Mouse (Mus musculus) myocyte (in vitro differentiated cells): Measurements from ENCODE around the gene Agbl3. TPM values are rescaled to one million over a fixed set of nuclear protein-coding genes. Genes with fewer than 3 reads are reported as not detected.
A peak's percentile ranks its signal among the peaks of the same experiment; 100 is the strongest.

Source experiments
- H3K27me3 ChIP-seq: one replicate; pipeline ENCODE4 v1.6.1; 2011; ENCODE audit not compliant: control insufficient read depth, insufficient read depth, insufficient read length
- H3K36me3 ChIP-seq: one replicate; pipeline ENCODE4 v1.6.1; 2011; ENCODE audit not compliant: control insufficient read depth, insufficient read depth
- H3K4me2 ChIP-seq: one replicate; pipeline ENCODE4 v1.6.1; 2011; ENCODE audit warnings: low read depth, control low read depth
- H3K4me3 ChIP-seq: one replicate; pipeline ENCODE4 v1.5.1; 2011; ENCODE audit warnings: mild to moderate bottlenecking, control low read depth, moderate library complexity
- H3K79me2 ChIP-seq: one replicate; pipeline ENCODE4 v1.6.1; 2011; ENCODE audit not compliant: control insufficient read depth, insufficient read depth
- H3ac ChIP-seq: one replicate; pipeline ENCODE4 v1.6.1; 2011; ENCODE audit not compliant: control insufficient read depth, insufficient read length
- CEBPB ChIP-seq: IDR thresholded peaks from 2 replicates; pipeline ENCODE4 v1.6.1; 2011; ENCODE audit warnings: mild to moderate bottlenecking, moderate library complexity; ENCODE audit not compliant: poor library complexity, insufficient read depth, severe bottlenecking
- E2F4 ChIP-seq: IDR thresholded peaks from one replicate; pipeline ENCODE4 v1.6.1; 2011; ENCODE audit warnings: mild to moderate bottlenecking, control low read depth, moderate library complexity; ENCODE audit not compliant: insufficient read depth
- MAX ChIP-seq: IDR thresholded peaks from one replicate; pipeline ENCODE4 v1.6.1; 2011; ENCODE audit warnings: low read depth, mild to moderate bottlenecking, control low read depth
- MYOD1 ChIP-seq, 3 experiments: IDR thresholded peaks; one replicate each; pipeline ENCODE4 v1.6.1; 2011; ENCODE audit warnings: control low read depth in 2 of 3, low read depth in 2 of 3, mild to moderate bottlenecking in 2 of 3, moderate library complexity in 1 of 3; ENCODE audit not compliant: insufficient read length in 2 of 3, control insufficient read depth in 1 of 3
- MYOG ChIP-seq, 3 experiments: IDR thresholded peaks; one replicate each; pipeline ENCODE4 v1.6.1; 2011; ENCODE audit warnings: control low read depth in 2 of 3, low read depth in 2 of 3, mild to moderate bottlenecking in 2 of 3; ENCODE audit not compliant: insufficient read length in 2 of 3, control insufficient read depth in 1 of 3, insufficient read depth in 1 of 3
- POLR2A ChIP-seq: IDR thresholded peaks from one replicate; pipeline ENCODE4 v1.6.1; 2011; ENCODE audit warnings: low read depth, mild to moderate bottlenecking, control low read depth, moderate library complexity; ENCODE audit not compliant: insufficient read length
- POLR2AphosphoS2 ChIP-seq: IDR thresholded peaks from one replicate; pipeline ENCODE4 v1.6.1; 2011; ENCODE audit warnings: low read depth, control low read depth; ENCODE audit not compliant: insufficient read length
- REST ChIP-seq: IDR thresholded peaks from one replicate; pipeline ENCODE4 v1.6.1; 2011; ENCODE audit warnings: mild to moderate bottlenecking, control low read depth, moderate library complexity; ENCODE audit not compliant: insufficient read depth, insufficient read length
- SRF ChIP-seq: IDR thresholded peaks from one replicate; pipeline ENCODE4 v1.6.1; 2011; ENCODE audit warnings: low read depth; ENCODE audit not compliant: control insufficient read depth, insufficient read length
- TCF12 ChIP-seq: IDR thresholded peaks from one replicate; pipeline ENCODE4 v1.6.1; 2011; ENCODE audit warnings: mild to moderate bottlenecking, control low read depth; ENCODE audit not compliant: poor library complexity, insufficient read depth, severe bottlenecking
- TCF3 ChIP-seq: IDR thresholded peaks from one replicate; pipeline ENCODE4 v1.6.1; 2011; ENCODE audit warnings: low read depth, control low read depth; ENCODE audit not compliant: insufficient read length
- USF1 ChIP-seq: IDR thresholded peaks from one replicate; pipeline ENCODE4 v1.6.1; 2011; ENCODE audit warnings: low read depth, mild to moderate bottlenecking, control low read depth, moderate library complexity
- polyA plus RNA-seq: library from polyadenylated mRNA; unstranded; fragments of >200 nt; fragmentation: generic; extraction: Trizol; gene quantifications from one replicate; pipeline ENCODE4 v1.2.1, GENCODE M21; 2012; ENCODE audit warnings: missing spikeins

The Agbl3 gene
- polyA plus RNA-seq, 1 experiment, result 3.6 TPM

DNA sequence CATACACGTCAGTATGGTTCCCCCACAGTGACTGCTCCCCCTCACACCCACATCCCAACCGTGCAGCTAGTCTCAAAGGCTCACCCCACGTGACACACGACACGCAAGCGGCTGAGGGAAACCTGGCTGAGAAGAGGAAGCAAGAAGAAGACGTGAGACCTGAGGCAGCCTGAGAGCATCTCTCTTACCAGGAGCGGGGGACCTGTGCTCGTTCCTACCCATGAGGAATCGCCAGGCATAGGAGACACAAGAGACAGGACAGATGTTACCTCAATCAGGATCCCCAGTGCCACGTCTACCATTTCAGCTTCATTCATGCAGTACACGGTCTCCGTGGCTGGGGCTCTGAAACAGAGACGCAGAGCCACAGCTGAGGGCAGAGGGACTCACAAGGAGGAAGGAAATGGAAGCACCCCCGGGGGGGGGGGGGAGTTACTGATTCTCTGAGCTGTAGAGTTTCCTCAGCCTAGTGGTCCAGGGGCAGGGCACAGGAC lies 95.1 kb downstream of the Agbl3 start:
- H3ac ChIP-seq, result no peak overlapping the region
- peaks cover 7% of the 10 kb centered on the region for H3K36me3 ChIP-seq
- TF ChIP-seq CEBPB (no peak), MYOG (IDR thresholded peaks at IDR 0.05; ENCODE audit: control insufficient read depth in 1 of 3, insufficient read depth in 1 of 3, insufficient read length in 2 of 3, low read depth in 2 of 3) (no peak), POLR2AphosphoS2 (peak; percentile 48)
- H3K4me3 ChIP-seq, result no peak overlapping the region
- no peaks in the 10 kb centered on the region for H3K27me3 ChIP-seq
- H3K79me2 ChIP-seq, result peaks cover 15% of the 10 kb centered on the region
- no peak overlapping the region for H3K4me2 ChIP-seq

DNA sequence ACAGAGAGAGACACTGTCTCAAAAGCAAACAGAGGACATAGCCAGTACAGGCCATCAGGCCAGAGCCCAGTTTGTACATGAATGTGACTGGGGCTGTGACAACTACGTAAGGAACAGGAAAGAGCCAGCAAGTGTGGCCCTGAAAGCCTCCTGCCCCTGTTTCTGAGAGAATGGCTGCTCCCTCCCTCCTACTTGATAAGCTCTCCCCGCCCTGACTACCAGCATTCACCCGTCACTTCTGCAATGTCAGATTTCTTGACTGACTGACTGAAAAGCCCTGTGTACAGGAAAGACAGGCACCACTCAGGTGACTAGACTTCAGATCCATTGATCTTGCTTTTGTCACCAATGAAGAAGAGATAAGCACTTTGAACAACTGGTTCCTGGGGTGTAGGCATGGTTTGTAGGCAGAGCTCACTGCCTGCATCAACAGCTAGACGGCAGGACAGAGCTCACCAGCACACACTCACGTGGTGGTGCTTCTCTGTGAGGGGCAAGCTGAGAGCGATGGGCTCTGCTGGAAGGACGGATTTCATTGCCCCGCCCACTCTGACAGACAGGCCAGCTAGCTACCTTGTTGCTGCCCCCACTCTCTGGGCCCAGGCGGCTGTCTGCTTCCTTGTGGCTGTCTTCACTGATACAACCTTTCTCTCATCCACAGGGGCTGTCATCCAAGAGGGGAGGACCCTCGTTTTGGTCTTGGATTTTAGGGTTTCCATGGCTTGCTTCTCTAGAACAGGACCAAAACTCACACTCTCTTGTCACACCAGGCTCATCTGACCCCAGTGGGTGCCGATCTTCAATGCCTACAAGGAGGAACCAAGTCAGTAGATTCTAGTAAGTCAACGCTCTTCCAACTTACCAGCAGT lies 96.0 kb downstream of the Agbl3 start:
- Histone ChIP-seq H3K27me3 (no peaks in the 10 kb centered on the region), H3K4me2 (peak overlapping the region; percentile 87), H3K79me2 (peaks cover 15% of the 10 kb centered on the region), H3K36me3 (peaks cover 7% of the 10 kb centered on the region), H3ac (no peak overlapping the region), H3K4me3 (peak overlapping the region; percentile 67)
- TF ChIP-seq TCF12 (no peak), MYOD1 (IDR thresholded peaks at IDR 0.05; ENCODE audit: control insufficient read depth in 1 of 3, insufficient read length in 2 of 3, low read depth in 2 of 3) (no peak), POLR2A (peak; percentile 27), CEBPB (no peak), POLR2AphosphoS2 (no peak)

DNA sequence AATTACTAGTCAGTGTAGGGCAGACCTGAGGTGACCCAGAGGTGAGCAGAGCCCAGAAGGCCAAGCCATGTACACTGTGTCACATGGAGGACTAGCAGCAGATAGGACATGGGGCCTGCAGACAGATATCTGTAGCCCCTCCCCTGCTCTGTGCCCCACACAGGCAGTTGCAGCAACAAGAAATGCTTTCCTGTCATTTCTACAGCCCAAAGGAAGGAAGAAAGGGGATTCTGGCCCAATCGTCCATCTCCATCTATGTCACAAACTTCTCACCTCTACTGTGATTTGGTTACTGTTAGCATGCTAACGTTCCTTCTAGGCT lies 96.6 kb downstream of the Agbl3 start:
- TF ChIP-seq POLR2A (peak; percentile 12), MYOD1 (IDR thresholded peaks at IDR 0.05; ENCODE audit: control insufficient read depth in 1 of 3, insufficient read length in 2 of 3, low read depth in 2 of 3) (no peak), POLR2AphosphoS2 (peak; percentile 16), MAX (no peak)
- Histone ChIP-seq H3K4me2 (peak overlapping the region; percentile 87), H3ac (no peak overlapping the region), H3K27me3 (no peaks in the 10 kb centered on the region), H3K36me3 (peaks cover 7% of the 10 kb centered on the region), H3K79me2 (peaks cover 15% of the 10 kb centered on the region), H3K4me3 (peak overlapping the region; percentile 67)

DNA sequence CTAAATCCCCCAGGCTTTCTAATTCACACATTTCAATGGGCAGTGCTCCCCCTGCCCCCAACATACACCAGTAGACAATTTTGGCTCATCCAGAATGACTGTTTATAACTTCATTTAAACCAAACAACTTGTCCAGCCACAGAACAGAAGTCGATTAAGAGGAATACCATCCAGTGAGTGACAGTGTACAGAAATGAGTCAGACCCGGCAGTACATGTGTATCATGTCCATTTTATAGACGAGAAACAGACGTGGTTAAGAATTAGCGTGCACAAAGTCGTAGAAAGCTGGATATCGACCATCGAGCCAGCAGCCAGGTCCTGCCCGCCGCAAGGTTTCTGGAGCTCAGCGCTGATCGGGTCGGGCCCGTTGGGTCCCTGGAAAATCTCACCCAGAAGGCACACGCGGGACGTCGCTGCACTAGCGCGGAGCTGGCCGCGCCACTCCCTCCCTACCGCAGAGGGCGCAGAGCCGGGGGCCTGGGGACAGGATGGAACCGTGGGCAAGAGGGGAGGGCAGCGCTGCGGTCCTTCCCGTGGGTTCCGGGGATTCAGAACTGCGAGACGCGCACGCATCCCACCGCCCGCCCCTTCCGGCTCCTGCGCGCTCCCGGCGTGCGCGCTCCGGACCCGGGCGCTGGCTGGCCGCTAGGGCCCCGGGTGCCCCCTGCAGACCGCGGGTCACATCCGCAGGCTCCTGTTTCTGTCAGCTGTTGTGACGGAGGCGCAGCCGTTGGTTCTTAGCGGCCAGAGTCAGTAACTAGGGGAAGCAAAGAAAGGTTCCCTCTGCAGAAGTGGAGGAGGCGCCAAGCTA lies 97.5 kb downstream of the Agbl3 start, which contains the start of gene Cyren:
Gene Cyren (minus strand): TSS at position 552 of the 813 bp plus-strand sequence.
- H3K27me3 ChIP-seq, result no peaks in the 10 kb centered on the region
- H3K79me2 ChIP-seq, result peaks cover 15% of the 10 kb centered on the region
- TF ChIP-seq MYOD1 (IDR thresholded peaks at IDR 0.05; ENCODE audit: control insufficient read depth in 1 of 3, insufficient read length in 2 of 3, low read depth in 2 of 3), result peak in 2 of 3 experiments; percentile 36 to 50
- TF ChIP-seq POLR2AphosphoS2, result peak; percentile 98
- no peak for TF ChIP-seq E2F4
- peak; percentile 86 for TF ChIP-seq POLR2A
- no peak for TF ChIP-seq TCF12
- TF ChIP-seq REST, result no peak
- no peak for TF ChIP-seq SRF
- TF ChIP-seq MAX, result no peak
- TF ChIP-seq TCF3, result no peak
- TF ChIP-seq MYOG (IDR thresholded peaks at IDR 0.05; ENCODE audit: control insufficient read depth in 1 of 3, insufficient read depth in 1 of 3, insufficient read length in 2 of 3, low read depth in 2 of 3), result peak; percentile 44 to 83 (median 60)
- TF ChIP-seq USF1, result no peak
- no peak for TF ChIP-seq CEBPB
- H3K4me2 ChIP-seq, result peak within 1 kb of the TSS; percentile 87
- H3K36me3 ChIP-seq, result peaks cover 7% of the 10 kb centered on the region
- H3K4me3 ChIP-seq, result peak within 1 kb of the TSS; percentile 67
- peak within 1 kb of the TSS; percentile 15 for H3ac ChIP-seq

DNA sequence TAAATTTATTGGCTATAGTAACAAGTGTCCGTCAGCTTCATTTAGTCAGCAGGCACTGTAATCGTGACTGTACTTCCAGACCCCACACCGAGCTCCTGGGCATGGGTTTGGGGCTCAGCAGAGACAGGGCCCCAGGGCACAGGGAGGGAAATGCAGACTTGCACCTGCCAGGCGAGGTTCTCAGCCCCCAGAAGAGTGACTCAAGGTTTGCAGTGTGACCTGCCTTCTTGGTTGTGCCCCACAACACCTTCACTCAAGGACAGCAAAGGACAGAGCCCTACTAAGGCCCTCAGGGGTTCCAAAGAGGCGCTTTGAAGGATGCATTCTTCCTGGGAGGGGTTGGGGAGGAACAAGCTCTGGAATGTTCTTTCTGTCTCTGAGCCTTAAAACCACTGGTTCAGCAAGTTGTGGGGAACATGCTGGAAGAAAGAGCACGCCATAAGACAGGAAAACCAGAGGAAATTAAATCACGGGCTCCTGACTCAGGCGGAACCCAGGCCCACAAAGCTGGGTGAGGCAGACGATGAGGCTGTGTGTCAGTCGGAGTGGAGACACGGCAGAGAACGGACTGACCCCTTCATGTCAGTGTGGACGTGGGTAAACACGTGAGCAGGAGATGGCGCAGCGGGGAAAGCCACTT lies 99.0 kb downstream of the Agbl3 start:
- Histone ChIP-seq H3K36me3 (peaks cover 4% of the 10 kb centered on the region), H3K4me3 (no peak overlapping the region), H3K4me2 (no peak overlapping the region), H3K79me2 (peaks cover 15% of the 10 kb centered on the region), H3ac (no peak overlapping the region), H3K27me3 (no peaks in the 10 kb centered on the region)
- no peak for TF ChIP-seq REST
- no peak for TF ChIP-seq E2F4
- TF ChIP-seq USF1, result no peak
